Mouse (Mus musculus): ENCODE data around the gene Inpp4a. TPM values are rescaled to one million over a fixed set of nuclear protein-coding genes. Genes with fewer than 3 reads are reported as not detected.
A peak's percentile ranks its signal among the peaks of the same experiment; 100 is the strongest.

Gene Inpp4a
- total and polyA plus RNA-seq, 2 experiments, result 8.1 to 12.4 TPM

GRCm38 (mm10) chr1:37336794-37337193 lies 37.1 kb downstream of the Inpp4a start:
- Histone ChIP-seq H3K9ac (ENCODE audit: low read depth, low read length) (no peak overlapping the region), H3K27ac (replicated peaks; ENCODE audit: insufficient read depth, low read depth, low read length) (no peak overlapping the region), H3K27me3 (ENCODE audit: control insufficient read depth, insufficient read depth, low read length) (no peaks in the 10 kb centered on the region), H3K4me3 (ENCODE audit: insufficient read depth, low read depth, low read length) (no peak overlapping the region), H3K36me3 (ENCODE audit: control insufficient read depth, insufficient read depth, low read length) (no peaks in the 10 kb centered on the region), H3K4me1 (ENCODE audit: control insufficient read depth, insufficient read depth, low read length) (peaks cover 12% of the 10 kb centered on the region), H3K79me2 (ENCODE audit: control insufficient read depth, insufficient read depth, low read length) (peaks cover 14% of the 10 kb centered on the region; the same call in 1 of the 2 replicates)
- WGBS, result 89% methylated on average over 2 of the region's 2 CpGs
- no peak for DNase-seq (ENCODE audit: extremely low read depth, low read depth, low spot score)
- no peak for TF ChIP-seq CTCF (IDR thresholded peaks at IDR 0.05; ENCODE audit: low read depth, low read length)

GRCm38 (mm10) chr1:37337273-37337672 lies 37.6 kb downstream of the Inpp4a start:
- TF ChIP-seq CTCF (IDR thresholded peaks at IDR 0.05; ENCODE audit: low read depth, low read length) (no peak), POLR2A (IDR thresholded peaks at IDR 0.05; ENCODE audit: extremely low read depth, insufficient read depth, low read length) (no peak)
- no peaks in the 10 kb centered on the region for H3K27me3 ChIP-seq (ENCODE audit: control insufficient read depth, insufficient read depth, low read length)
- peaks cover 14% of the 10 kb centered on the region for H3K4me1 ChIP-seq (ENCODE audit: control insufficient read depth, insufficient read depth, low read length)
- no peak overlapping the region for H3K4me3 ChIP-seq (ENCODE audit: insufficient read depth, low read depth, low read length)
- no peak overlapping the region for H3K27ac ChIP-seq (replicated peaks; ENCODE audit: insufficient read depth, low read depth, low read length)
- DNase-seq (ENCODE audit: extremely low read depth, low read depth, low spot score), result no peak
- whole genome bisulfite sequencing, result 83% methylated on average over 9 of the region's 9 CpGs
- H3K36me3 ChIP-seq (ENCODE audit: control insufficient read depth, insufficient read depth, low read length), result no peaks in the 10 kb centered on the region
- peaks cover 11% of the 10 kb centered on the region; the same call in 1 of the 2 replicates for H3K79me2 ChIP-seq (ENCODE audit: control insufficient read depth, insufficient read depth, low read length)
- H3K9ac ChIP-seq (ENCODE audit: low read depth, low read length), result no peak overlapping the region

- DNase-seq (ENCODE audit: extremely low read depth, low read depth, low spot score), result no peak
- no peaks in the 10 kb centered on the region for H3K27me3 ChIP-seq (ENCODE audit: control insufficient read depth, insufficient read depth, low read length)
- H3K4me1 ChIP-seq (ENCODE audit: control insufficient read depth, insufficient read depth, low read length), result peaks cover 13% of the 10 kb centered on the region
- no peak overlapping the region for H3K27ac ChIP-seq (replicated peaks; ENCODE audit: insufficient read depth, low read depth, low read length)
- no peak for TF ChIP-seq POLR2A (IDR thresholded peaks at IDR 0.05; ENCODE audit: extremely low read depth, insufficient read depth, low read length)
- TF ChIP-seq CTCF (IDR thresholded peaks at IDR 0.05; ENCODE audit: low read depth, low read length), result no peak
- H3K79me2 ChIP-seq (ENCODE audit: control insufficient read depth, insufficient read depth, low read length), result peaks cover 17% of the 10 kb centered on the region; the same call in 1 of the 2 replicates
- 95% methylated on average over 8 of the region's 8 CpGs for whole genome bisulfite sequencing
- no peak overlapping the region for H3K4me3 ChIP-seq (ENCODE audit: insufficient read depth, low read depth, low read length)
- no peaks in the 10 kb centered on the region for H3K36me3 ChIP-seq (ENCODE audit: control insufficient read depth, insufficient read depth, low read length)
- H3K9ac ChIP-seq (ENCODE audit: low read depth, low read length), result no peak overlapping the region
These were observed 39.5 kb downstream of the Inpp4a start for GRCm38 (mm10) chr1:37339144-37339543.

GRCm38 (mm10) chr1:37341347-37341746 lies 41.7 kb downstream of the Inpp4a start:
- Histone ChIP-seq H3K27ac (replicated peaks; ENCODE audit: insufficient read depth, low read depth, low read length) (peak overlapping the region; percentile 92), H3K27me3 (ENCODE audit: control insufficient read depth, insufficient read depth, low read length) (no peaks in the 10 kb centered on the region), H3K9ac (ENCODE audit: low read depth, low read length) (0 out of 2 replicates have a peak overlapping the region, but pooled peaks have one; percentile 32), H3K79me2 (ENCODE audit: control insufficient read depth, insufficient read depth, low read length) (peaks cover 12% of the 10 kb centered on the region; the same call in 1 of the 2 replicates), H3K4me1 (ENCODE audit: control insufficient read depth, insufficient read depth, low read length) (peaks cover 19% of the 10 kb centered on the region), H3K36me3 (ENCODE audit: control insufficient read depth, insufficient read depth, low read length) (no peaks in the 10 kb centered on the region), H3K4me3 (ENCODE audit: insufficient read depth, low read depth, low read length) (no peak overlapping the region)
- WGBS, result 34% methylated on average over 5 of the region's 5 CpGs
- DNase-seq (ENCODE audit: extremely low read depth, low read depth, low spot score), result peak; percentile 91
- TF ChIP-seq CTCF (IDR thresholded peaks at IDR 0.05; ENCODE audit: low read depth, low read length), result no peak
- TF ChIP-seq POLR2A (IDR thresholded peaks at IDR 0.05; ENCODE audit: extremely low read depth, insufficient read depth, low read length), result no peak

GRCm38 (mm10) chr1:37341914-37342313 lies 42.2 kb downstream of the Inpp4a start:
- H3K36me3 ChIP-seq (ENCODE audit: control insufficient read depth, insufficient read depth, low read length), result no peaks in the 10 kb centered on the region
- no peak overlapping the region for H3K9ac ChIP-seq (ENCODE audit: low read depth, low read length)
- H3K27me3 ChIP-seq (ENCODE audit: control insufficient read depth, insufficient read depth, low read length), result no peaks in the 10 kb centered on the region
- peaks cover 9% of the 10 kb centered on the region; the same call in 1 of the 2 replicates for H3K79me2 ChIP-seq (ENCODE audit: control insufficient read depth, insufficient read depth, low read length)
- H3K4me1 ChIP-seq (ENCODE audit: control insufficient read depth, insufficient read depth, low read length), result peaks cover 24% of the 10 kb centered on the region
- H3K4me3 ChIP-seq (ENCODE audit: insufficient read depth, low read depth, low read length), result no peak overlapping the region
- WGBS, result 15% methylated on average over 4 of the region's 4 CpGs
- no peak for TF ChIP-seq CTCF (IDR thresholded peaks at IDR 0.05; ENCODE audit: low read depth, low read length)
- TF ChIP-seq POLR2A (IDR thresholded peaks at IDR 0.05; ENCODE audit: extremely low read depth, insufficient read depth, low read length), result no peak
- H3K27ac ChIP-seq (replicated peaks; ENCODE audit: insufficient read depth, low read depth, low read length), result peak overlapping the region; percentile 89
- peak; percentile 95 for DNase-seq (ENCODE audit: extremely low read depth, low read depth, low spot score)

GRCm38 (mm10) chr1:37342524-37342923 lies 42.9 kb downstream of the Inpp4a start:
- no peak overlapping the region for H3K9ac ChIP-seq (ENCODE audit: low read depth, low read length)
- H3K79me2 ChIP-seq (ENCODE audit: control insufficient read depth, insufficient read depth, low read length), result peaks cover 9% of the 10 kb centered on the region; the same call in 1 of the 2 replicates
- H3K4me3 ChIP-seq (ENCODE audit: insufficient read depth, low read depth, low read length), result no peak overlapping the region
- no peaks in the 10 kb centered on the region for H3K36me3 ChIP-seq (ENCODE audit: control insufficient read depth, insufficient read depth, low read length)
- peaks cover 29% of the 10 kb centered on the region for H3K4me1 ChIP-seq (ENCODE audit: control insufficient read depth, insufficient read depth, low read length)
- TF ChIP-seq CTCF (IDR thresholded peaks at IDR 0.05; ENCODE audit: low read depth, low read length) (no peak), POLR2A (IDR thresholded peaks at IDR 0.05; ENCODE audit: extremely low read depth, insufficient read depth, low read length) (no peak)
- H3K27me3 ChIP-seq (ENCODE audit: control insufficient read depth, insufficient read depth, low read length), result no peaks in the 10 kb centered on the region
- H3K27ac ChIP-seq (replicated peaks; ENCODE audit: insufficient read depth, low read depth, low read length), result peak overlapping the region; percentile 89
- DNase-seq (ENCODE audit: extremely low read depth, low read depth, low spot score), result no peak
- WGBS, result 92% methylated on average over 8 of the region's 8 CpGs
